Mouse (Mus musculus): ENCODE data around the gene Ube2t.

Ube2t gene

DNA sequence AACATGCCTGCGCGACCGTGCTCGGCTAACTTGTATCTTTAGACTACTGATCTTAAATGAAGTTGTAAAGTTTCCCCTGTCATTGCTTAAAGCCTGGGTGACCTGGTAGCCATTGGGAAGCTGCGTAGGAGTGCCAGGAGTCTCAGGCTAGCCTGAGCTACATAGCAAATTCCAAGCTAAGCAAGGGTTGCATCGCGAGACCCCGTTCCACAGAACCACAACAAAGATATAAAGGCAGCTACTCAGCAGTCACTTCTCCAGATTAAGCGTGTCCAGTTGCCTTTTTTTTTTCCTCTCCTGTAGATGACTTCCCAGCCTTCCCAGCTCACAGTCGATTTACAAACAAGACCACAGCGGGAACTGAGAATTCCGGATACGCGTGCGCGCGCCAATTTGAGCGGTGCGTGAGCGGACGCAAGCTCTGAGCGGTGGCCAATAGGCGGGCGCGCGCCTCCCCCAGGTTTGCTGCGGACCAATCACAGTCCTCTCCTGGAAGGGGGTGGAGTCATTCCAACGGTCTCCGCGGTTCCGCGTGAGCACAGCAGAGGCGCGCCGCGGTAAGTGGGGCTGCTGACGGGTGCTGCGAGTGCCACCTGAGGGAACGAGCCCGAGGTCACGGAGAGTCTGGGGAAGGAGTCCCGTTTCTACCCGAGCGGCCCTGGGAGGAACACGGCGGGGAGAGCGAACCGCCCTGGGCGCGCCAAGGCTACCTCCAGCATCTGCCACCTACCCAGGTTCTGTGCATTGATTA, at the start of gene Ube2t:
Gene Ube2t, plus strand, starts transcription at position 513 of the 751 bp plus-strand sequence.
- in situ Hi-C loops (cut with MboI; ENCODE audit: low sequenced_read_pairs): no loop called here

- in situ Hi-C loops (cut with MboI; ENCODE audit: low sequenced_read_pairs): no loop called here
Observed at GRCm38 (mm10) chr1:134913535-134913934, 48.8 kb upstream of the Ube2t start.

DNA sequence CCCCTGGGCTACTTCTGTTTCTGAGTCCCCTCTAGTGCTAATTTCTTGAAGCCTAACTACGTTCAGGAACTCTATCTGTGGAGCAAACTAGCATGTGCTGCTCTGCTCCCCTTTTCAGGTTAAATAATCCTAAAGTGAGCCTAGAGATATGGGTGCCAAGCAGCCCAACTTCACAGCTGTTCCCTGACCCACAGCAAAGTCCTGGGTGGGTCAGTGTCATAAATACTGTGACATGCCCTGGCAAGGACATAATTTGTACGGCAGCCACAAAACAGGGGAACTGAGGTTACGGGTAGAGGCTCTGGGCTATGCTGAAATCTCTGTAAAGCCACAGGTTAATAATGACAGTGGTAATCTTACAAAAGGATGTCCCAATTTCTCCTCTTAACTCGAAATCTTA, 46.9 kb upstream of the Ube2t start:
- in situ Hi-C loops (cut with MboI; ENCODE audit: low sequenced_read_pairs): no loop called here

DNA sequence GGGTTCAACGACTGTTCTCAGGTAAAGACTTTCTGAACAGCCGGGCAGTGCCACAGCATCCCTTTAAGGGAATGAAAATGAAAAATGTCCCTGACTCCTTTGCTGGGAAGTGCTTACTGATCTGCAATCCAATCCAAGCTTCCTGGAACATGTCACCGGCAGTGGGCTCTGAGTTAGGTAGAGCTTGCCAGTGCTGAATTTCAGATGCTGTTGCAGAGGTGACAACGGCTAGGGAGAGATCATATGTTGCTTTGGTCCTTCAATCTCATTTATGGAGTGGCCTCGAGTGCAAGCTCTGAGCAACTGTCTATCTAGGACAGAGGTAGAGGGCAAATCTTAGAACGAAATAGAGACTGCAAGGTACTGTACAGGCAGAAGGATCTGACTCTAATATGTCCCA, 43.4 kb upstream of the Ube2t start:
- in situ Hi-C loops (cut with MboI; ENCODE audit: low sequenced_read_pairs): no loop called here

- in situ Hi-C loops (cut with MboI; ENCODE audit: low sequenced_read_pairs): no loop called here
Observed at GRCm38 (mm10) chr1:134932431-134932830, 29.9 kb upstream of the Ube2t start.

DNA sequence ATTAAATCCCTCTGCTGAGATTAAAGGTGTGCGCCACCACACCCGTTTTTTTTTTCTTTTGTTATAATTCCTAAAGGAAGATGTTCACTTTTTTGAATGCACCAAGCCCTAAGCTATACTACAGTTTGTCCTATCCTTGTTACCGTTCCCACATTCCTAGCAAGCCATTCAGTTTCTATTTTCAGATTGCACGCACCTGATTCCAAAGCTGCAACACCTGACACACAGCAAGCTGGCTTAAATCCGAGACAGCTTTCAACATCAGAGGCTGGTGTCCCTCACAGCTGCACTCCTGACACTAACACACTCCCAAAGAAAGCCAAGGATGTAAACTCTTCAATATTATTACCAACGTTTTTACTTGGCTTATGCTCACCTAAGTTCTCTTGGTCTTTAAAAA, 26.0 kb upstream of the Ube2t start:
- in situ Hi-C loops (cut with MboI; ENCODE audit: low sequenced_read_pairs): no loop called here

DNA sequence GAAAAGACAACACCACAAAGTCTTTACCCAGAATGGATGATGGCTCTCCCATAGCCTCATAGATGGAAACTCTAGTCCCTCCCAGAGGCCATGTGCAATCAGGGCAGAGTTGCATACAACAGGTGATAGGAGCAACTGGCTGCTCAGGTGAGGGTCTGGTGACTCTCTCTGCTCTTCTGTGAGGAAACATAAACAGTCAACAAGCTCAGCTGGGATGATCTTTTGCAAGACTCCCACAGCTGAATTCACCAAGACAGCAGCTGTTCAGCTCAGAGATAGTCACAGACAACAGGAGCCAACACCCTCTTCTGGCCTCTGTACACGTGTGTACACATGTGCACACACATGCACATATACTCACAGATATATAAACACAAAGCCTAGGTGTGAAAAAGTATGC, 24.1 kb upstream of the Ube2t start:
- in situ Hi-C loops (cut with MboI; ENCODE audit: low sequenced_read_pairs): no loop called here

DNA sequence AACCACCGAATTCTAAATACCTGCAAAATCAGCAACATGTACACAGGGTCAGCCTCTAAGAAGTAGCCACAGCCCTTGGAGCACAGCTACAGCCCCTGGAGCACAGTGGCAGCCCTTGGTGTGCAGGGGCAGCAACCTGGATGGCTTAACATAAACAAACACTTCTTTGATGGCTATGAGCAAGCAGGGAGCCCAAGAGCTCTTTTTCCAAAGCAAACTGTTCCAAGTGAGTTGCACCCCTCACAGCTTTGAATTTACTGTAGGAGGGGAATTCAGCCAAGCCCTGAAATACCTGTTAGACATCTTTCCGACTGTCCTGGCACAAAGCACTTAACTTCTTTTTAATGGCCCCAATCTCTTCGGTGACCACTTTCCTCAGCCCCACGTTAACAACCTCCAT, 21.5 kb upstream of the Ube2t start:
- in situ Hi-C loops (cut with MboI; ENCODE audit: low sequenced_read_pairs): no loop called here

DNA sequence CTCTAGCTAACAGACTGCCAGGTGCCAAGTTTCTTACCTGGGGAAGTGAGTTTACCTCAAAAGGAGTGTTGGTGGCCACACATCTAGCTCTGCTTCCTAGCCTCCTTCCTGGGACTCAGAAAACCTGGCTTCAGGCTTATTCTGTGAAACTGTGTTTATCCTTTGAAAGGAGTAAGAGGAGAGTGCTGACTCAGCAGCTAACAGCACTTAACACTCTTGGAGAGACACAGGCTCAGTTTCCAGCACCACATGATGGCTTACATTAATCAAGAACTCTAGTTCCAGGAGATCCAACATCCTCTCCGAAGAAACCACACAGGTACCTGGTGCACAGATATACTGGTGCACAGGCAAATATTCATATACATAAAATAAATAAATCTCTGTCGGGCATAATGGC, 19.5 kb upstream of the Ube2t start:
- in situ Hi-C loops (cut with MboI; ENCODE audit: low sequenced_read_pairs): no loop called here

- in situ Hi-C loops (cut with MboI; ENCODE audit: low sequenced_read_pairs): no loop called here
Observed at GRCm38 (mm10) chr1:134947590-134947989, 14.8 kb upstream of the Ube2t start.

- in situ Hi-C loops (cut with MboI; ENCODE audit: low sequenced_read_pairs): no loop called here
Observed at GRCm38 (mm10) chr1:134949946-134950345, 12.4 kb upstream of the Ube2t start.

DNA sequence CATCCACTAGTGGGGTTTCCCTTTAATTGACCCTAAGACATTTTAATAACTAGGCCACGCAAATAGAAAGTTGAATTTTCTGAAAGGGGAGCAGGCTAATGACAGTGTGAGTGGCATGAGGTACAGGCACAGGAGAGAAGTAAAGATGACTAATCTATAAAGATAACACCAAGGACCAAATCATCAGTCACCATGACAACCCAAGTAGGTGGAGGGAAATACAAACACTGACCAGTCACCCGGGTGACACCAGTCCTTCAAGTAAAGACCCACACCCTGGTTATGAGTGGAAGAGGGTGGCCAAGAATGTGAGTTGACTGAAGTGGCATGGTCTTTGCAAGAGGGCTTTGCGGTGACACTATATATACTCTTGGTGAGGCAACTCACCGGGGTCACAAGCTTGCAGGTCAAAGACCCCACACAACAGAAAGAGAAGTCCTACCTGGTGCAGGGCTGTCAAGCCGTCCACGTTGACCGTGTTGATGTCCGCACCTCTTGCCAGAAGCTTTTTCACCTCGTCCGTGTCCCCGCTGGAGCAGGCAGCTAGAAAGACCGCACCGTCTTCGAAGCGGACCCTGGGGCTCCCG, 7.2 kb upstream of the Ube2t start:
- in situ Hi-C loops (cut with MboI; ENCODE audit: low sequenced_read_pairs): no loop called here

GRCm38 (mm10) chr1:134955637-134956176, 6.7 kb upstream of the Ube2t start, which contains the start of gene Ppp1r12b:
Gene Ppp1r12b (minus strand): TSS chr1:134955942.
- in situ Hi-C loops (cut with MboI; ENCODE audit: low sequenced_read_pairs): no loop called here

DNA sequence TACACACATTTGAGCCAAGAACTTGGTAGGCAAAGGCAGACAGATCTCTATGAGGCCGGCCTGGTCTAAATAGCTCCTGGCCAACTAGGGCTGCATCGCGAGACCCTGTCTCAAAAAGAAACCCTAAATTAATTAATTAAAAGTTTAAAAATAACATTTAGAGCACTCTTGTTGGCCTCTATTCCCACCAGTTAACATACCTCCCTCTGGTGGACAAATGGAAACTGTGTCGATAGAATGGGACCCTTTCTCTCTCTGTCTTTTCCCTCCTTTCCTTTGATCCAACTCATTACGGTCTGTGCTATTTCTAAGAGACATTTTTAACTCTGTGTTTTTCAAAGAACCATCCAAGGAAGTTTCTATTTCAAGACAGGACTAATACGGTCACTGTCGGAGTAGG, 1.7 kb upstream of the Ube2t start:
- in situ Hi-C loops (cut with MboI; ENCODE audit: low sequenced_read_pairs): no loop called here

DNA sequence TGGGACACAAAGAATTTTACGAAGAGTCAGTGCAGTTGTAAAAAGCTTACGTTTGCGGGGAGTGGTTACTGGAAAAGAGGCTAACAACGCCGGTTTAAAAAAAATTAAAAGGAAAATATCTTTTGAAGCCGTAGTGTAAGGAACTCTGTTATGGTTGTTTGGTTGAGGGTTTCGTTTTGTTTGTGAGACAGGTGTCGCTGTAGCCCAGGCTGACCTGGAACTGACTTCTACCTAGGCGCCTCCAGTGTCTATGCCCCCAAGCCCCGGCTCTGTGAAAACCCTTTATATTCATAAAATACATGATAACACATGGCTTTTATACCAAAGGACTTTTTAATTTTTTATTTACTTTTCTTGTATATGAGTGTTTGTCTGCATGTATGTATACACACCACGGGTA, 456 bp downstream of the Ube2t start:
- in situ Hi-C loops (cut with MboI; ENCODE audit: low sequenced_read_pairs): no loop called here

GRCm38 (mm10) chr1:134965430-134965829, 3.1 kb downstream of the Ube2t start:
- in situ Hi-C loops (cut with MboI; ENCODE audit: low sequenced_read_pairs): no loop called here

DNA sequence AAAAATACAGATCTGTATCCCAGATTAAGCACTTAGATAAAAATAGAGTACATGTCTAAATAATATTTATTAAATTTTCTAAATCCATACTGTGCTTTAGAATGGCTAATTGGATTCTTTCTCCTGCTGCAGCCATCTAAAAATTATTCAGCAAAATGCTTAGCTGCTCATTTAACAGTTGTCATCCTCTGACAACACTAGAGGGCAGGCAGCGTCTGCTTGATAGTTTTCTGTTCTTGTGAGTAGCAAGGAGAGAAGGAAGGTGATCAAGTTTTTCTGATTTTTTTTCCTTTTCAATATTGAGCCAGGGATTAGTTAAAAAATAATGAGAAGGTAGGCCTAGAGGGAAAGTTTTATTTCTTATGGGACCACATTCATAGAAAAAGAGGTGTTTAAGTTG, 10.6 kb downstream of the Ube2t start:
- in situ Hi-C loops (cut with MboI; ENCODE audit: low sequenced_read_pairs): no loop called here

- in situ Hi-C loops (cut with MboI; ENCODE audit: low sequenced_read_pairs): no loop called here
Observed at GRCm38 (mm10) chr1:134987173-134987961, 25.0 kb downstream of the Ube2t start.

- in situ Hi-C loops (cut with MboI; ENCODE audit: low sequenced_read_pairs): no loop called here
Observed at GRCm38 (mm10) chr1:134987962-134988341, 25.6 kb downstream of the Ube2t start.

DNA sequence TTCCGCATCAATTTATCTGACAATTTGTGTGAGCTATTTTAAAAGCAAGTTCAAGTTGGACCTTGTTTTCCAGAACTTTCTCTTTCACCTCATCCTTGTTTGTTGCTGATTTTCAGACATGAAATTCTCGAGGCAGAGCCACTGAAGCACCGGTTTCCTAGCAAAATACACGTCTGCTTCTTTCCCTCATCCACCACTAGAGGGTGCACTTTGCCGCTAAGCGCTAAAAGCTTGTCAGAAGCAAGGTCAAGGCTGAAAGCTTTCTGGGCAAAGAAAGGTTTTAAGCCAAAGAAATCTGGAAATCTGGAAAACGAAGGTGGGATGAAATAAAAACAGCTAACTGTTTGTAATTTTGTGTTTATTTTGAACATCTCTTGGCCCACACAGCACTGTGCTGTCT, 27.0 kb downstream of the Ube2t start:
- in situ Hi-C loops (cut with MboI; ENCODE audit: low sequenced_read_pairs): no loop called here

DNA sequence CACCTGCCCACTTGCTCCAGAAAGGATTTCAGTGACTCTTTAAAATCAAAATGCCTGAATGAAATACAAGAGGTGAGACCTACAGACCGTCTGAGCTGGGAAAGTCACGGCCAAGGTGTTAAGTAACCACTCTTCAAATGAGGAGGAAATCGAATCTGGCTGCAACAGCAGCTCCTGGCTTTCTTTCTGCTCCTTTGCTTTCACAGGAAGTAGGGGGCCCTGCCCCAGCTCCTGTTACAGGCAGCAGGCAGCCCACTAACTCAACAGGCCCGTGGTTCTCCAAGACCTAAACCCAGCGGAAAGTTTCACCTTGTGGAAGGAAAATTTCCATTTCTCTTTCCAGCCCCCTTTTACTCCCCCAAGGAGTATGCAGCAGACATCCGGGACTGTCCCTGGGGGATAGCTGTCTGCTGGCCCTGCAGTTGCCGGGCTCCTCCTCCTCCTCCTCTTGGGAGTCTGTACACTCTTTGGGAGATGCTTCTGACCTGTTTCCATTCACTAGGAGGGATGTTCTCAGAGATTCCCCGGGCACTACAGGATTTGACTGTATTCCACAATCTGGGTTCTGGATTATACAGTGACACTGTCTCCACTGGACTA, 29.8 kb downstream of the Ube2t start:
- in situ Hi-C loops (cut with MboI; ENCODE audit: low sequenced_read_pairs): loop anchor here (10.0 kb wide), 1 partner anchor 113 kb away; the partner anchor contains the start of gene Lgr6
